Mouse (Mus musculus) embryonic facial prominence, embryonic 11.5 days (tissue): ENCODE data around the gene Xpnpep2. TPM values are rescaled to one million over a fixed set of nuclear protein-coding genes. Genes with fewer than 3 reads are reported as not detected.

Experiments
- ATAC-seq: fragments of 200-750 bp; cut with Nextera tagmentation; replicated peaks from 2 replicates; pipeline ENCODE4 v1.8.0; 2017; ENCODE audit warnings: low read depth; ENCODE audit not compliant: insufficient number of reproducible peaks, low FRiP score, low TSS enrichment
- DNase-seq: peaks from one replicate; pipeline ENCODE4 v3.0.0-alpha.2; 2015; ENCODE audit warnings: low spot score
- H3K27ac ChIP-seq: fragments of 300-500 bp; sonication (generic); replicated peaks from 2 replicates; pipeline ENCODE4 v1.5.1; 2014; ENCODE audit warnings: mild to moderate bottlenecking, low read depth, low read length, control low read depth
- H3K27me3 ChIP-seq: fragments of 300-500 bp; sonication (generic); 2 replicates; pipeline ENCODE4 v1.6.1; 2014; ENCODE audit warnings: mild to moderate bottlenecking, low read length, moderate library complexity, mixed read lengths; ENCODE audit not compliant: control insufficient read depth, insufficient read depth
- H3K36me3 ChIP-seq: fragments of 300-500 bp; sonication (generic); replicated peaks from 2 replicates; pipeline ENCODE4 v1.6.1; 2014; ENCODE audit warnings: low read depth, mild to moderate bottlenecking, low read length, moderate library complexity, mixed read lengths; ENCODE audit not compliant: control insufficient read depth, insufficient read depth
- H3K4me1 ChIP-seq: fragments of 300-500 bp; sonication (generic); 2 replicates; pipeline ENCODE4 v1.6.1; 2014; ENCODE audit warnings: low read length, mixed read lengths; ENCODE audit not compliant: control insufficient read depth, insufficient read depth
- H3K4me2 ChIP-seq: fragments of 300-500 bp; sonication (generic); 2 replicates; pipeline ENCODE4 v1.6.1; 2014; ENCODE audit warnings: low read depth, mild to moderate bottlenecking, control low read depth, low read length, moderate library complexity
- H3K4me3 ChIP-seq: fragments of 300-500 bp; sonication (generic); 2 replicates; pipeline ENCODE4 v1.5.1; 2014; ENCODE audit warnings: low read depth, low read length, control low read depth
- H3K9ac ChIP-seq: fragments of 300-500 bp; sonication (generic); replicated peaks from 2 replicates; pipeline ENCODE4 v1.6.1; 2014; ENCODE audit warnings: mild to moderate bottlenecking, control low read depth, low read length
- H3K9me3 ChIP-seq: fragments of 300-500 bp; sonication (generic); replicated peaks from 2 replicates; pipeline ENCODE4 v1.6.1; 2016; ENCODE audit warnings: mild to moderate bottlenecking, low read length, inconsistent platforms, mixed read lengths; ENCODE audit not compliant: control insufficient read depth
- WGBS: fragments of 180-500 bp; shearing (Covaris S2); extraction: QIAGEN DNeasy Blood & Tissue Kit; methylation state at CpG from one replicate; pipeline ENCODE4 v1.1.7; 2014; 5-methylcytosine and 5-hydroxymethylcytosine counted together
- polyA plus RNA-seq: library from polyadenylated mRNA; unstranded; fragments of >200 nt; fragmentation: Nextera tagmentation; extraction: Ambion mirVana; gene quantifications from 2 replicates; pipeline ENCODE4 v1.2.1, GENCODE M21; 2014

Gene Xpnpep2
- polyA plus RNA-seq, 1 experiment from 2014 or later, result 2.7 TPM

GRCm38 (mm10) chrX:48155489-48155888 lies 47.0 kb downstream of the Xpnpep2 start:
- H3K27me3 ChIP-seq, result no peaks in the 10 kb centered on the region
- H3K9me3 ChIP-seq, result no peaks in the 10 kb centered on the region
- no peak overlapping the region for H3K4me2 ChIP-seq
- DNase-seq, result no peak
- no peaks in the 10 kb centered on the region for H3K4me1 ChIP-seq
- no peaks in the 10 kb centered on the region for H3K36me3 ChIP-seq
- no peak overlapping the region for H3K4me3 ChIP-seq
- WGBS, result 90% methylated on average over 6 of the region's 6 CpGs
- H3K27ac ChIP-seq, result no peak overlapping the region
- H3K9ac ChIP-seq, result no peak overlapping the region
- no peak for ATAC-seq

DNA sequence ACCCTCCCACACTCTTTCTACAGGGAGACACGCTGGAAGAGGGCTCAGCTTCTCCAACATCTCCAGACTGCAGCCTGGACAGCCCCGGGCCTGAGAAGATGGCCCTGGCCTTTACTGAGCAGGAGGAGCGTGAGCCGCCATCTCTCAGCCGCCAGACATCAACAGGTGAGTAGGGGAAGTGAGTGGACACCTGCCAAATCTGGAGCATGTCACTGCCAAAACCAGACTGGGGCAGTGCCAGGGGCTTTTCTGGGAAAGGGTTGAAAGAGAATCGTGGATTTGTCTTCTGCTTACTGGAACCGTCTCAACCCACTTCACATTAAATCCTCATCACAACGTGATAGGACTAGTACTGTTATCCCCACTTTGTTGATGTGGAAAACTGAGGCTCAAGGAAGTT lies 48.9 kb downstream of the Xpnpep2 start:
- no peaks in the 10 kb centered on the region for H3K27me3 ChIP-seq
- no peak for ATAC-seq
- no peaks in the 10 kb centered on the region for H3K9me3 ChIP-seq
- H3K27ac ChIP-seq, result no peak overlapping the region
- H3K4me3 ChIP-seq, result no peak overlapping the region
- H3K36me3 ChIP-seq, result no peaks in the 10 kb centered on the region
- H3K9ac ChIP-seq, result no peak overlapping the region
- H3K4me1 ChIP-seq, result no peaks in the 10 kb centered on the region
- DNase-seq, result no peak
- H3K4me2 ChIP-seq, result no peak overlapping the region
- WGBS, result 88% methylated on average over 8 of the region's 8 CpGs

DNA sequence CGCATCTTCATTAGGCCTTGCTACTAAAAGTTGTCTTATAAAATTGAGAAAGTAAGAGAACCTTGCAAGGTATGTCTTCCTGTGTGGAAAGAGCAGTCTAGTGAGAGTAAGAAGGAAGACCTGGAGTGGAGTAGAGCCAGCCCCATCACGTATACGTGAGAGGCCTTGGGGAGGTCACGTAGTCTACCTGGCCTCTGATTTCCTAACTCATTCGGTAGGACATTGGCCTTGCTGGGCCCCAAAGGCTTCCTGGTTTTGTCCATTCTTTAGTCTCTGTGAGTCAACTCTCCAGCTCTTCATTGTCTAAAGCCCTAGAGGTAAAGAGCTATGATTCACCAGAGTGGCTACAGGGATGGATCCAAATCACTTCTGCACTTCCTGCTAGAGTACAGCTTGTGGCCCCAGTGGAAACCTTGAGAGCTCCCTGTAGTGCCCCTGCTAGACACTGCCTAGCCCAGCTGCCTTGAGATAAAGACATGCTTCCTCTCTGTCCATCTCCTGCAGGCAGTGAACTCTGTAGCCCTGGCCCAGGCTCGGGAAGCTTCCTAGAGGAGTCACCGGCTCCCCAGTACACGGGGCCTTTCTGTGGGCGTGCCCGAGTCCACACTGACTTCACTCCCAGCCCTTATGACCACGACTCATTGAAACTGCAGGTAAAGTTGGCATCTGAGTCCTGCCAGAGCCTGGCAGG lies 49.8 kb downstream of the Xpnpep2 start:
- Histone ChIP-seq H3K9ac (no peak overlapping the region), H3K4me2 (no peak overlapping the region), H3K27ac (no peak overlapping the region), H3K4me3 (no peak overlapping the region), H3K27me3 (no peaks in the 10 kb centered on the region), H3K36me3 (no peaks in the 10 kb centered on the region), H3K4me1 (no peaks in the 10 kb centered on the region), H3K9me3 (no peaks in the 10 kb centered on the region)
- no peak for DNase-seq
- no peak for ATAC-seq
- WGBS, result 89% methylated on average over 11 of the region's 11 CpGs

DNA sequence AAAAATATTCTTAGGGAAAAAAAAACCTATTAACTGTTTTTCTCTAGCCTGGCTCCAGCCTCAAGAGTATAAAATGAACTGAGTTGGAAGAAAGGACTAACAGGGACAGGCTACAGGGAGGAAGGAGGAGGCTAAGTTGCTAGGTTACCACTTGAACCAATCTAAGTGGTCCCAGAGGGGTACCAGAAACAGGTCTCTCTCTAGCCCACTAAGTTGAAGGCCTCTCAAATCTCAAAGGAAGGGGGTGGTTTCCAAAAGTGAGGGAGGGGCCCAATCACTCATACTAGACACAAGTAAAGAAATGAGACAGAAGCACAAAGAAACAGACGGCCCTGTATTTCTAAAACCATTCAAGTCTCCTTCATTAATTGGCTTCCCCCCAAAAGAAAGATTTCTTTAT lies 61.4 kb downstream of the Xpnpep2 start:
- no peaks in the 10 kb centered on the region for H3K4me1 ChIP-seq
- DNase-seq (peak; percentile 18), ATAC-seq (no peak; the same call in 1 of the 2 replicates)
- no peaks in the 10 kb centered on the region for H3K27me3 ChIP-seq
- no peaks in the 10 kb centered on the region for H3K36me3 ChIP-seq
- no peak overlapping the region for H3K9ac ChIP-seq
- no peaks in the 10 kb centered on the region for H3K9me3 ChIP-seq
- 50% methylated on average over 1 of the region's 1 CpGs for WGBS
- H3K4me2 ChIP-seq, result no peak overlapping the region
- H3K4me3 ChIP-seq, result no peak overlapping the region
- H3K27ac ChIP-seq, result no peak overlapping the region

GRCm38 (mm10) chrX:48170368-48170767 lies 61.8 kb downstream of the Xpnpep2 start:
- ATAC-seq (no peak), DNase-seq (no peak)
- Histone ChIP-seq H3K4me2 (no peak overlapping the region), H3K9me3 (no peaks in the 10 kb centered on the region), H3K36me3 (no peaks in the 10 kb centered on the region), H3K9ac (no peak overlapping the region), H3K4me3 (no peak overlapping the region), H3K27ac (no peak overlapping the region), H3K4me1 (no peaks in the 10 kb centered on the region), H3K27me3 (no peaks in the 10 kb centered on the region)
- 60% methylated on average over 1 of the region's 1 CpGs for WGBS

GRCm38 (mm10) chrX:48181844-48182243 lies 73.3 kb downstream of the Xpnpep2 start:
- no peak overlapping the region for H3K27ac ChIP-seq
- H3K9ac ChIP-seq, result no peak overlapping the region
- 74% methylated on average over 6 of the region's 6 CpGs for WGBS
- H3K4me3 ChIP-seq, result no peak overlapping the region
- no peak for ATAC-seq
- no peak for DNase-seq
- no peaks in the 10 kb centered on the region for H3K27me3 ChIP-seq
- H3K9me3 ChIP-seq, result no peaks in the 10 kb centered on the region
- H3K36me3 ChIP-seq, result no peaks in the 10 kb centered on the region
- no peaks in the 10 kb centered on the region for H3K4me1 ChIP-seq
- H3K4me2 ChIP-seq, result no peak overlapping the region

GRCm38 (mm10) chrX:48184703-48185102 lies 76.2 kb downstream of the Xpnpep2 start:
- Histone ChIP-seq H3K27ac (no peak overlapping the region), H3K9me3 (no peaks in the 10 kb centered on the region), H3K4me3 (no peak overlapping the region), H3K9ac (no peak overlapping the region), H3K36me3 (no peaks in the 10 kb centered on the region), H3K4me1 (no peaks in the 10 kb centered on the region), H3K4me2 (no peak overlapping the region), H3K27me3 (no peaks in the 10 kb centered on the region)
- no peak for ATAC-seq
- no peak for DNase-seq
- WGBS, result 80% methylated on average over 3 of the region's 3 CpGs
